Mouse (Mus musculus): ENCODE data around the gene Gm9803.
"Not testable (repeated sequence)": the region's sequence is repeated elsewhere in the genome, so short reads cannot be mapped to it uniquely, and the experiment has no call there.

The Gm9803 gene

DNA sequence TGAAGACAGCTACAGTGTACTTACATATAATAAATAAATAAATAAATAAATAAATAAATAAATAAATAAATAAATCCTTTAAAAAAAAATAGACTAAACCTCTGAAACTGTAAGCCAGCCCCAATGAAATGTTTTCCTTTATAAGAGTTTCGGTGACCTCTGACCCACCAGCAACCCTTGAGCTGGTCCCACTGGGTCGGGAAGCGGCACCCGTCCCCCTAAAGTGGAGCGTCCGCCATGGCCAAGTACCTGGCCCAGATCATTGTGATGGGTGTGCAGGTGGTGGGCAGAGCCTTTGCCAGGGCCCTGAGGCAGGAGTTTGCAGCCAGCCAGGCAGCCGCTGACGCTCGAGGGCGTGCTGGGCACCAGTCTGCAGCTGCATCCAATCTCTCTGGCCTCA is at the start of gene Gm9803:
Gene Gm9803 (plus strand): TSS at position 154 of the 400 bp plus-strand sequence.
- not testable (repeated sequence) for DNase-seq

DNA sequence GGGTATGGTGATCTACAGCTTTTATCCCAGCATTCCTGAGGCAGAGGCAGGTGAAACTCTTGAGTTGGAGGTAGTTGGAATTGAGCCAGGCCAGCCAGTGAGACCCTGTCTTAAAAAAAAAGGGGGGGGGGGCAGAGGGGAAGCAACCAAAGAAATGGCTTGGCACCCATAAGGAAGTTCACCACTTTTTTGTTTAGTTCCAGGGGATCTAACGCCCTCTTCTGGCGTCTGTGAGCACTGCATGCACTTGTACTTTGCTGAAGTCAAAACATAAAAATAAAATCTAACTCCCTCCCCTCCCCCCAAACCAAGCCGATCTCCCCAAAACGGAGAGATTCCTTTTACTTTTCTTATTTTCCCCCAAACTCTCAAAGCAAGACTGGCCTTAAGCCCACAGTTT is 48.5 kb upstream of the Gm9803 start:
- DNase-seq = peak; percentile 41

DNA sequence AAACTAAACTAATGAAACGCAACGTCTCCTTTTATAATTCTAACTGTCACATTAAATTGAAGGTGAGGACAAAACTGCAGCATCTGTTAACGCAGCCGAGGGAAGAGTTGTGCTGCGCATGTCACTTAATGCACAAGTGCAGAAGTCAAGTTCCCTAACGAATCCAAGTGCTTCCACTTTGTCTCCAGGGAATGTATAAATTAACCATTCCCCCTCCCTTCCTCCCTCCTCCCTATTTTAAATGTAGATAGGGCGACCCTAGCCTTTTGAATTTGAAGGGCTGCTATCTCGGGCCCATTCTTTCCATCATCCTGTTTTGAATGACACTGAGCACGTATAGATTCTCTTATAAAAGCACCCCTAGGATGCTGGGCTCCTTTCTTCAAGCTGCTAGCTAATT is 46.4 kb upstream of the Gm9803 start:
- no peak for DNase-seq

DNA sequence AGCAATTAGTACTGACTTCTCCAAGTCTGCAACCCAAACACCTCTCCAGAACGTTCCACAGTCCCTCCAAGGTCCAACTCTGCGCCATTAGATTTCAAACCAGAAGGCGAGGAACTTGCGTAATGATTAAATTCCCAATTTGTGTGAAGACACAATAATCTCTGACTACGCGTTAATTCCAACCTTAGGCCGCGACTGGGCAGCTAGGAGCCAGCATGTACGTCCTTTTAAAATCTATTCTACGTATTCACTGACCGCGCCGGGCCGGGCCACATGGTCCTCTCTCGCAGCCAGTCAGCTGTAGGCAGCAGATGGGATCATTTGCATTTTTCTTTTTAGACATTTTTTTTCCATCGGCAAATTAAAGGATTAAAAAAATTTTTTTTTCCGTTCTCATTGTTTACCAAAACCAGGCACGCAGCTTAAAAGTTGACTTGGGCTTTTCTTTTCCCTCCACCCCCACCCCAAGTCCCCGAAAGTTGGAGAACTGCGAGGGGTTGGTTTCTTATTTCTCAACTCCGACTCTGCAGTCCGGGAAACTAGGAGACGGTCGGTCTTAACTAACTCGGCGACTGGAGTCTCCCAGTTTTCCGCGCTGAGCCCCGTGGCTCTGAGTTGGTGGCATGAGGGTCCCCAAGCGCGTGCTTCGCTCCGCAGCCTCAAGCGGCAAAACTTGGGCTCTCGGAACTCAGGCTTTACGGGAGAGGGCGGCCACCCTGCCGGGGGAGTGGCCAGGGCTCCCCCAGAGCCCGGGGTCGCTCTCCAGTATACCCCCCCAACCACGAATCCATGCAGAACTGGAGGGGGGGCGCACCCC is 45.8 kb upstream of the Gm9803 start:
- peak; percentile 80 for DNase-seq

DNA sequence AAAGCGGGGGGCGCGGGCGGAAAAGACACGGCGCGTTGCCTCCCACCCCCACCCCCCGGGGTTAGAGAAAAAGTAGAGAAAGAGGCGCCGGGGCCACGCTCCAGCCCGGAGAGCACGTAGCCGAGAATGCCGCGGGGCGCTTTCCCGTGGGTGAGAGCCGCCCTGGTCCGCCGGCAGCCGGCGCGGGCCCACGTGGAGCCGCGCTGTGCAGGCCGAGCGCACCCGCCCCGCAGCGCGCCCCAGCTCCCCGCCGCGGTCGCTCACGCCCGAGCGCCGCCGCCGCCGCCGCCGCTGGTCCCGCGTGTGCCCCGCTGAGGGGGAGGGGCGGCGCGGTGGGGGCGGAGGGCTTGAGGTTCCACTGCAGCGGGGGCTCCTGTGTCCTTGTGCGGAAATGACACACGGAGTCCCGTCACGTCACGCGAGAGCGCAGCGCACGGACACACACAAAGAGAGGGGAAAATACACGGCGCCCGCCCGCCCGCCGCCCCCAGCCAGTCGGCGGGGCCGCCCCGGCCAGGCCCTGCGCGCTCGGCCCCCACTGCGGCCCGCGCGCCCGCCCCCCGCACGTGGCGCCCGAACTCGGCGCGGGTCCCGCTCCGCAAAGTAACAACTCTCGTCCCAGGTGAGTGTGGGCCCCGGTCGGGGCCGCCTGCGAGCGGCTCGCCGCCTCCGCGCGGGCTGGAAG is 45.0 kb upstream of the Gm9803 start, which contains the start of gene Bend3:
Gene Bend3 (plus strand): TSS at position 81 of the 685 bp plus-strand sequence.
- peak; percentile 76 for DNase-seq

DNA sequence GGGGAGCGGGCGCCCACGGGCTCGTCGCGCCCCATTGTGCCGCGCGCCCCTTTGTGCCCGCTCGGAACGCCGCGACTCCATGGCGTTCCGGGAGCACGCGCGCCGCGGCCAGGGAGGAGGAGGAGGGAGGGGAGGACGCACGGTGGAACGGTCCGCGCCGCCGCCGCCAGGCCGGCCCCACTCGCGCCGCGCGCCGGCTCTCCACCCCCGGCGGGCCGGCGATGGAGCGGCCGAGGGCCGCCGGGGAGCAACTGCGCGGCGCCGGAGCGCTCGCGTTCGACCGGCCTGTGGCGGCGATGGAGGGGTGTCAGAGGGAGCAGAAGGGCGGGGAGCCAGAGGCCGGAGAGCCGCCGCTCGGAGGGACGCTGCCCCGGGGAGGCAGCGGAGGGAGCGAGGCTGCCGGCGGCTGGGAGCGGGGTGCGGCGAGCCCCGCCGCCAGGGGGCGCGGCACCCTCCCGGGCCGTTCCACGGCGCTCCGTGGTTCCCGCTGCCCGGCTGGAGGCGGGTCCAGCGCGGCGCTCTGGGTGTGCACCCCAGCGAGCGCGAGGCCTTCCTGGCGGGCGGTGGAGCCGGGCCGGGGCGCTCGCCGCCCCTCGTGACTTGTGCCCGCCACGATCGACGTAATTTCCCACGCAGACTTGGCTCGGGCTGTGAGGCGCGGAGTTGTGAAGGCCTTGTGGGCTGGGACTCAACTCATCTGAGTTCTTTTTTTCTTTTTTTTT is 44.3 kb upstream of the Gm9803 start:
- peak; percentile 92 for DNase-seq

DNA sequence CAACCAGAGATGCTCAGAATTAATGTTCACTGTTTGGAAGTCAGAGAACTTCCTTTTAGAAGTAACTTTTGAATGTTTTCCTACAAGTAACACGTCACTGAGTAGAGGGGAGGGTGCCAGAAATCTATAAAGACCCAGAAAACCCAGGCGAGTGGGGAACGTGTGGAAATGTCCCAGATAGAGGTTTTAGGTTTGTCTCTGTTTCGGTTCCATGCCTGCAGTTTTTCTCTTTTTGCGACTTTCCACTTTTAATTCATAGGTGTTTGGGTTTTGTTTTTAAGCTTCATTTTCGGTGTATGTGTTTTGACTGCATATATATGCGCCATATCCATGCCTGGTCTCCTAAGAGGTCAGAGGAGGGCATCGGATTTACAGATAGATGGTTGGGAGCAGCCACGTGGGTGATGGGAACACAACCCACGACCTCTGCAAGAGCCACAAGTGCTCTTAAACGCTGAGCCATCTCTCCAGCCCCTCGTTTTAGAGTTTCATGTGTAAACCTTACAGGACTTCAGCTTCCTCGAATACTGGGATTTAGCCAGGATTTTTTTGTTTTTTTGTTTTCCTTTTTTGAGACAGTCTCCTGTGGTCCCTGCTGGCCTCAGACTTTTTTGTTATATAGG is 43.5 kb upstream of the Gm9803 start:
- no peak for DNase-seq

DNA sequence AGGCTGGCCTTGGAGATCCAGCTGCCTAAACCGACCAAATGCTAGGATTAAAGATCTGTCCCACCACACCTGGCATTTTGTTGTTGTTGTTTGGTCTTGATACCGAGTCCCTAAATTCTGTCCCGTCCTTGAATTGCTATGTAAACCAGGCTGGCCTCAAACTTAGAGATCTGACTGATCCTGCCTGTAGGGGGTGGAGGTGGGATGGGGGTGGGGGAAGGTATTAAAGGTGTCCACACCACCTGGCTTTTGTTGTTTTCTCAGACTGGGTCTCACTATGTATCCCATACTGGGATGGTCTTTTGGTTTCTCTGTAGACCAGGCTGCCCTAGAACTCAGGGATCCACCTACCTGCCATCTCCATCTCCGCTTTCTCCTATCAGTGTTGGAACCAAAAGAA is 42.7 kb upstream of the Gm9803 start:
- no peak for DNase-seq

DNA sequence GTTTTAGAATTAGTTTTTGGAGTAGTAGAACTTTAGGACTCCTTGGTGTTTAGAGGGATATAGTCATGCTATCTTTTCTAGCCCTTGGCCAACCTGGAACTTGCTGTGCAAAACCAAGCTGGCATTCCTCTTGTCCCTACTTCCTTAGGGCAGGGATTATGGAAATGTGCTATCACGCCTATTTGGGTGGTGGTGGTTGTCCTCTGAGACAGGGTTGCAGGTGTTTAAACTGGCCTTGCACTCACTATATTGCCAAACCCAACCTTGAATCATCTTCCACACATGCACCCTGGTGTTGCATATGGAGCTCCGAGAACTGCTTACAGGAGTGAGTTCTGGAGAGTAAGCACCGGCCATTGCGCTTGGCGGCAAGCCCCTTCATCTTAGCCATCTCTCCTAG is 41.9 kb upstream of the Gm9803 start:
- no peak for DNase-seq

DNA sequence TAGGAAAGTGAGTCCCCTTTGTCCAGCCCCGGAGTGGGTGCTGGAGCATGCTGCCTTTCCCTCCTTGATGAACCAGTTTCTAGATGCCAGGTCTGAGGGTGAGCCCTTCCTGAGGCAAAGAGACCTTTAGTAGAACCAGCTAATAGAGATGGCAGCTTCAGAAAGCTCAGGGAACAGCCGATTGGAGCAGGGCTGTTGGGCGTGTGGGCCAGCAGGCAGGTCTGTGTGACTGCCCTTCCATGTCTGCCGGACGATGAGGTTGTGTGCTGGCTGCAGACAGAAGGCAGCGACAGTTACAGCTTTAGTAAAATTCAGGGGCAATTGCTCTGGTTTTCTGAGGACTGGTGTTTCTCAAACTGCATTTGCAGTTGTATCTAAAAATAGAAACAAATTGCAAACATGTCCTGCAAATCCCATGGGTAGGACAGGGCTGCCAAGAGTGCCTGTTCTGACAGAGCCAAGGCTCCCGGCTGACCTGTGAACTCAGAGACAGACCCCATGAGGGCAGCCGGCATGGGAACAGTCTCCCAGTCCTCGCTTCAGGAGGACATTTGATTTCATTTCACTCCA is 40.4 kb upstream of the Gm9803 start:
- peak; percentile 55 for DNase-seq

DNA sequence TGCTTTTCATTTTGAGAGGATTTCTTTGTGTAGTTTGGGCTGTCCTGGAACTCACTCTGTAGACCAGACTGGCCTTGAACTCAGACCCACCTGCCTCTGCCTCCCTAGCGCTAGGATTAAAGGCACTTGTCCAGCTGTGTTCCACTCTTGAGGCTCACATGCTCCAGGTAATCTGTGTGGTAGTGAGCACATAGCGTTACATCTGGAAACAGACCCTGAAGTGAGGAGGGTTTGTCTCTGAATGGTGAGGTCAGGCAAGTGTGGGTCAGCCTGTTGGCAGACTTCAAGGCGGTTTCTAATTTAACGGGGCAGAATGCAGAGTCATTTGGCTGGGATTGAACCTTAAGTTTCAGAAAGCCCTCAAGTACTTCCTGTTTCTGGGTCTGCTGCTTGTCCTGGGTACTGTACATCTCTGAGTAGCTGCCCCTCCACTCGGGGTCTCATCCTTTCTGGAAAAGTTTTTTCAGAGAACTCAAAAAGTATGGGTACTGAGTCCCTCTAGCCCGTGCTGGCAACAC is 38.1 kb upstream of the Gm9803 start:
- no peak for DNase-seq

DNA sequence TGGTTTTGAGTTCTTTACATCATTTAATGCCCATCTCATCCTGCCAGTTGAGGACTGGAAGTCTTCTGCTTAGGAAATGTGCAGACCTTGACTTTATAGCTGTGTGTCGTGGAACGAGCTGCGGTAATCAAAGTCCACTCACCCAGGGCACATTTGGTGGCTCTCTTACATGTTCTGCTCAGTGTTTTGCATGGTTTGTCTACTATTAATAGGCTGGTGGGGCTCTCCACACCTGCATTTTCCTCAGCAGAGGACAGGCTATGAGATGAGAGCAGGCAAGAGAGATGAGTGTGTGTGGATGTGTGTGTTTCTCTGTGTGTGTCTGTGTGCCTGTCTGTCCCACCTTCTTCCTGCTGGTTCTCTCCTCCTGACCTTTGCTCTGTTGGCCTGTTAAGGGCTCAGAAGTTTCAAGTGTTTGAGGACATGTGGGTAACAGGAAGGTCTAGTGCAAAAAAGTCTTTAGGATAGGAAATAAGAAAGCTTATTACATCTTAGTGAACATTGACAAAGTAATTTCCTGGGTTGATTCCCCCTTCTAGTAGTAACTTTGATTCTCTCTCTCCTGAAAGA is 36.4 kb upstream of the Gm9803 start:
- no peak for DNase-seq

DNA sequence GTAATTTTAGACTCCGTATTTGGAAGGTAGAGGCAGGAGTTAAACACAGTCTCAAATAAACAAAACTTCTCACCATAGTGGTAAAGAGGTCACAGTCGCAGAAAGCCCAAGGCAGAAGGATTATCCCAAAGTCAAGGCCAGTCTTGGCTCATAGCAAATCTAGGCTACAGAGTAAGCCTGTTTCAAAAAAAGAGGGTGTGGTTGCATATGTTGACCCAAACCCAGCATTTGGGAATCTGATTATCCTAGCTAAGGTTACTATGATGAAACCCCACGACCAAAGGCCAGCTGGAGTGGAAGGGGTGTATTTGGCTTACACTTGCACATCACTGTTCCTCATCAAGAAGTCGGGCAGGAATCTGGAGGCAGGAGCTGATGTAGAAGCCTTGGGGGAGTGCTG is 35.6 kb upstream of the Gm9803 start:
- DNase-seq = no peak

DNA sequence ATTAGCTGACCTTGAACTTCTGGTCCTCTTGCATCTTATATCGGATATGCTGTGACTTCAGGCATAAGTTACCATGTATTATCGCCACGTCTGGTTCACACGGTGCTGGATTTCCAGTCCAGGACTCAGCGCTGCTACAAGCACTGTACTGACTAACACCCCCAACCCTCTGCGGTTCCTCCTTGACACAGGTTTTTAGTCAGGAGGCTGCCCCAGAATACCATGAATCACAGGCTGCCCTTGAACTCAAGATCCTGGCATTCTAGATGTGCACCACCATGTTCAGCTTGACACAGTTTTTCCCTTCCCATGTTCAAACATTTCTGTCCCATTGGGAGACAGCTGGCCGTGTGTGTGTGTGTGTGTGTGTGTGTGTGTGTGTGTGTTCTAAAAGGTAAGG is 34.7 kb upstream of the Gm9803 start:
- no peak for DNase-seq

DNA sequence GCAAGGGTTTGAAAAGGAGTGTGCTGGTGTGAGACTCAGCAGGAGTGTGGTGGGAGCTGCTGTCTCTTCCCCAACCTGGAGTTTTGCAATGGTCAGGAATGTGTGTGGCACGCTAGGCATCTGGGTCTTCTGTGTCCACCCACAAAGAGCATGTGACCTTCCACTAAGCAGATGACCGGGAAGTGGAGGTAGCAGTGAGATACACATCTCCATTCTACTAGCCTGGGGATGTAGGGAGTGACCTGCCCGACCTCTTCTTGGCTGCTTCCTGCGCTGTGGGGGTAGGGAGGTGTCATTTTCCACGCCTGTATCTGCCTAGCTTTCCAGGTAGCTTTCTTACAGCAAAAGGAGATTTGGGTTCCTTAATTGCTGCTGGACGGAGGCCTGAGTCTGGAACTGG is 34.3 kb upstream of the Gm9803 start:
- peak; percentile 49 for DNase-seq

DNA sequence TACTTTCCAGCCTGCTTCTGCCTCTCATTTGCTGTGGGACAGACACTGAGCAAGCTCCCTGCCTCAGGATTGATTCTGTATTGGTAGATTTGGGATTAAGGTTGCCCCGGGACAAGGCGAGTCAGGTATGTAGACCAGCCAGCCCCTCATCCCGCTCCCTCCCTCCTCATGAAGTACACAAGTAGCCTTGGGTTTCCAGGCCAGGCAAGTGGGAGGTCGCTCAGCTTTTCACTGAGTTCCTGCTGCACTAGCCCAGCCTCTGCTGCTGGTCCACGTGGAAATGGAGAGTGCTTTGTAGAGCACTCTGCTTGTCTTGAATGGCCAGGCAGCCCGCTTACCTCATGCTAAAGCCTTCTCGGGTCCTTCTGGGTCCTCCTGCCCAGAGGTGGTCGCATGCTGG is 33.9 kb upstream of the Gm9803 start:
- no peak for DNase-seq

DNA sequence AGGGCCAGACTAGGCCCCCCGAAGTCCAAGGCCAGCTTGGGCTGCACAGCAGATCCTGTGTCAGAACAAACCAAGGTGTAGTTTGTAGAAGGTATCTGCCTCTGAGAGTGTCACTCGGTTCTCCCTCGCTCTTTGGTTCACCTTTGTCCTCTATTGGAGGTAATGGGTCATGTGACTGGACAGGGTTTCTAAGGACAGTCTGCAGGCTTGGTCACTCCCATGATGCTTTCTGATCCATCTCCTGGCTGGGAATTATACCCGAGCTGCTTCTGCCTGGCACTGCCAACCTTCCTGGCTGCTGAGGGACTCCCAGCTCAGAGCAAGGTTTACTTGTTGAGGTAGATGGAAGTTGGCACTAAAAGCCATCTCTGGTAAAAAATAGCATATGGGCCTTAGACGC is 33.0 kb upstream of the Gm9803 start:
- DNase-seq = peak; percentile 44

DNA sequence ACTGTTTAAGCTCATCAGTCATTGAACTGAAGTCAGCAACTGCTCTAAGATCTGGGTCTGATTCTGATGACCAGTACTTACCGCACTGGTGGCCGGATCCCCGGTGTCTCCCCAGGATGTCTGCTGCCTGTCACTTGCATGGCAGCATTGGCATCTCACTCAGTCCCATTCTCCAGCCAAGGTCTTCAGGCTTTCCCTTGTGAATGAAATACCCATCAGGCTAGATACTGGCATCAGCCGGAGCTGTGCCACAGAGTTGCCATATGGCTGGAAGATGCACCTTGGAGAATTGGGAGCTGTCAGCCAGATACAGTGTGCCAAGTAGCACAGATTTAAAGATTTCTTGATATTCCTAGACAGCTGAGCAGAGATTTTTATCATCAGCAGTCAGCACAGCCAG is 21.3 kb upstream of the Gm9803 start:
- no peak for DNase-seq

DNA sequence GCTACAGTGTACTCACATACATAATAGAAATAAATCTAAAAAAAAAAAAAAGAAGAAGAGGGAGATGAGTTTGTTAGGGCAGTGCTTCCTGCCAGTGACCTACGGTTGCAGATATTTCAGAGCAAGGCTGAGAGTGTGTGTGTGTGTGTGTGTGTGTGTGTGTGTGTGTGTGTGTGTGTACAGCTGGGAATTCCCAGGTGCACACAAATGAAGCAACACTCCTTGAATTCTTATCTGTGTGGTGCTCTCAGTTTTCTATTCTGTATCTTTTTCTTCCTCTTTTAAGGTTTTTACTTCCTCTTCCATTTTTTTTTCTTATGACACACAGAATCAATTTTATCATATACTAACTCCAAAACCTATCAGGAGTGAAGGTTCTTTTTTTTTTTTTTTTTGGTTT is 19.6 kb upstream of the Gm9803 start:
- DNase-seq = no peak

DNA sequence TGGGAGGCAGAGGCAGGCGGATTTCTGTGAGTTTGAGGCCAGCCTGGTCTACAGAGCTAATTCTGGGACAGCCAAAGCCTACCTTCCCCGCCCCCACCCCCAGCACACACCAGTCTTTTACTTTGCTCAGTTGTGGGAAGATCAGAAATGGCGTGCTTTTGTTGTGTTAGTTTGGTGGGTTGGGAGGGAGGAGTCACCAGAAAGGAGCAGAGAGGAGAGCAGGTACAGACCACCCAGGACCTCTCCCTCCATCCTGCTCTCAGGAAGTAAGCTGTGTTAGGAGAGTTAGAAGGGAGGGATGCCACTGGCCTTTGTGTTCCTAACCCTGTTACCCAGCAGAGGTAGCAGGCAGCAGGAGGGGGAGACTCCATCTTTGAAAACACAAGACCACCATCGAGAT is 16.8 kb upstream of the Gm9803 start:
- DNase-seq = no peak

DNA sequence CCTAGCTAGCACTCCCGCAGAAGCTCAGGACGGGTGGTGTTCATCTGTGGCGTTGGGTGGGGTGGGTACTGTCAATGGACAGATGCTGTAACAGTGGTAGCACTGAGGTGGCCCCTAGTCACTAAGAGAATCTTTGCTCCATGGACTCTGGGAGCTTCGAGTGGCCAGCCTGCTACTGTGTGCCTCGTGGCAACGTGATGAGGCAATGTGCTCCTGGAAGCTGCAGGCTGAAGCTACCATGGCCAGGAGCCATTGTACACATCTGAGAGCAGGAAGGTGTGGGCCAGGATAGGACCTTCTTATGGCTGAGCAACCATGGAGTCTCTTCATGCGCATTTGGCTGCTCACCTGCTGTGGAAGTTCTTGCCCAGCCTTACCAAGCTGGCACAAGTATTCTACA is 14.7 kb upstream of the Gm9803 start:
- no peak for DNase-seq

DNA sequence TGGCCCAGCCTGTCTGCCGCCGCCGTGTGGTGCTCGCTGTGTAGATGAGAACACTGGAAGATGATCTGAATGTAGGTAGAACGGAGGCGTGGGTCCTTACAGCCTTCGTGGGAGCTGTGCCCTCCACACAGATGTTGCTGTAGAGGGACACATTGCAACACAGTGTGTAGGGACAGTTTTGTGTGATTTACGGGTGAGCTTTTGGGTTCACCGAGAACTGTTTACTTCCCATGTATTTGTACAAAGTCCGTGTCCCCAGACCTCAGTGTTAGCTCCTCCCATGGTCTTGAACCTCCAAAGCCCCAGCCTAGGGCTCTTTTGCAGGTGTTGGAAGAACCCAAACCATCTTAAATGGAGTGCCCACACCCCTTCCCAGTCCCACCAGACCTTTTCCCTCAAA is 10.9 kb upstream of the Gm9803 start:
- DNase-seq = no peak
